ENCODE assay signal across 26 mouse cellular contexts in the genomic region with DNA sequence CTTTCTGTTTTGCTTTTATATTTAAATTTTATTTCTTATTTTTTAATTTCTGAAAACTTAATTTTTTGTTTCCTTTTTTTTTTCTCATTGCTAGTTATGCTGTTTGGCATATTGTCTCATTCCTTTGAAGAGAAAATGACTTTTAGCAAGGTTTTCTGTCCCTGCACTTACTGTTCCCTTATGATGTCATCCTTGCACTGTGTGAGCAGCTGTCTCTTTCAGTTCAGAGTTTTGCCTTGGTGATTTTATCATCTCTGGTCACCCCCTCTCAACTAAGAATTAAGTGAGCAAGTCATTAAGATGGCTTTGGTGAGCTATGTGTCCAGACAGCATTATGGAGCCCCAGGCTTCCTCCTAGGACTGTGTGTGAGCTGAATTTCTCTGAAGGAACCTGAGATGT.
"Had no signal": no experiment of that assay in that cellular context is flagged by ENCODE, and none has a peak within 500 bp of the region (broad histone marks: within the 10 kb centered on the region; RNA-seq: fewer than 3 reads in every experiment).

No protein-coding gene starts in this region.

- H3K4me3 ChIP-seq: embryonic facial prominence, embryonic 10.5 days; embryonic facial prominence, embryonic 12.5 days; embryonic facial prominence, embryonic 13.5 days; embryonic facial prominence, embryonic 15.5 days; erythroblast, embryonic 14.5 days; forebrain, embryonic 12.5 days; forebrain, embryonic 13.5 days; forebrain, embryonic 15.5 days; gastrocnemius, adult 2 months; heart, adult 2 months; heart, embryonic 10.5 days had no signal

- H3K4me2 ChIP-seq: embryonic facial prominence, embryonic 12.5 days; embryonic facial prominence, embryonic 13.5 days; embryonic facial prominence, embryonic 15.5 days; forebrain, embryonic 12.5 days; forebrain, embryonic 13.5 days; forebrain, embryonic 15.5 days; heart, embryonic 11.5 days had no signal

- H3K4me1 ChIP-seq: embryonic facial prominence, embryonic 10.5 days; embryonic facial prominence, embryonic 12.5 days; embryonic facial prominence, embryonic 15.5 days; forebrain, embryonic 12.5 days; forebrain, embryonic 13.5 days; forebrain, embryonic 15.5 days; heart, embryonic 10.5 days had no signal

- ATAC-seq: forebrain, embryonic 13.5 days; forebrain, embryonic 14.5 days; forebrain, embryonic 15.5 days; forebrain, embryonic 16.5 days; forebrain, postnatal 0 days had no signal

- H3K36me3 ChIP-seq: embryonic facial prominence, embryonic 10.5 days; embryonic facial prominence, embryonic 12.5 days; embryonic facial prominence, embryonic 13.5 days; embryonic facial prominence, embryonic 15.5 days; forebrain, embryonic 12.5 days; forebrain, embryonic 15.5 days; heart, embryonic 10.5 days had no signal

- DNase-seq: cerebellum, adult 9-11 months; cerebellum, postnatal 10 days; cerebellum, postnatal 14 days; cerebellum, postnatal 25 days; cerebellum, postnatal 36 days; embryo, embryonic 11 days; forebrain, postnatal 0 days; gastrocnemius, adult 2 months; gastrocnemius, postnatal 10 days; gastrocnemius, postnatal 14 days; gastrocnemius, postnatal 25 days; gastrocnemius, postnatal 36 days; heart, adult 18-20 months; heart, adult 2 months had no signal

- H3K9me3 ChIP-seq: embryonic facial prominence, embryonic 10.5 days; embryonic facial prominence, embryonic 12.5 days; embryonic facial prominence, embryonic 13.5 days; embryonic facial prominence, embryonic 15.5 days; forebrain, embryonic 12.5 days; forebrain, embryonic 13.5 days; forebrain, embryonic 15.5 days; heart, embryonic 10.5 days had no signal

- H3K27ac ChIP-seq: embryonic facial prominence, embryonic 10.5 days; embryonic facial prominence, embryonic 12.5 days; embryonic facial prominence, embryonic 13.5 days; embryonic facial prominence, embryonic 15.5 days; forebrain, embryonic 12.5 days; forebrain, embryonic 13.5 days; forebrain, embryonic 15.5 days; gastrocnemius, adult 2 months; heart, adult 2 months; heart, embryonic 10.5 days had no signal

- H3K27me3 ChIP-seq: embryonic facial prominence, embryonic 12.5 days; embryonic facial prominence, embryonic 13.5 days; embryonic facial prominence, embryonic 15.5 days; forebrain, embryonic 12.5 days; forebrain, embryonic 13.5 days; forebrain, embryonic 15.5 days had no signal

- H3K9ac ChIP-seq: embryonic facial prominence, embryonic 12.5 days; embryonic facial prominence, embryonic 13.5 days; embryonic facial prominence, embryonic 15.5 days; forebrain, embryonic 12.5 days; forebrain, embryonic 13.5 days; forebrain, embryonic 15.5 days; forebrain, postnatal 0 days had no signal
